Mouse (Mus musculus) G1E (cell line): ENCODE measurements at regions not wholly inside any gene's neighbourhood (a gene's known extent, or its start where the extent isn't known, plus 50 kb on each side); places are given as distances from the start of the nearest gene placed in this dataset.

Experiments
- CTCF ChIP-seq: IDR thresholded peaks from 2 replicates; pipeline ENCODE4 v1.5.1; 2012; ENCODE audit warnings: low read depth, low read length, inconsistent platforms, mixed read lengths
- GATA1 ChIP-seq: IDR thresholded peaks from 2 replicates; pipeline ENCODE4 v1.6.1; 2012; ENCODE audit warnings: borderline replicate concordance, low read length, inconsistent platforms, mixed read lengths
- GATA2 ChIP-seq: IDR thresholded peaks from 2 replicates; pipeline ENCODE4 v1.6.1; 2012; ENCODE audit warnings: low read depth, low read length, inconsistent platforms, borderline replicate concordance
- POLR2AphosphoS5 ChIP-seq: IDR thresholded peaks from 2 replicates; pipeline ENCODE4 v1.6.1; 2012; ENCODE audit warnings: low read depth, low read length, inconsistent platforms; ENCODE audit not compliant: insufficient replicate concordance
- TAL1 ChIP-seq: conservative IDR thresholded peaks from 2 replicates; pipeline ENCODE4 v1.6.1; 2012; ENCODE audit warnings: low read depth, low read length, inconsistent platforms, mixed read lengths

DNA sequence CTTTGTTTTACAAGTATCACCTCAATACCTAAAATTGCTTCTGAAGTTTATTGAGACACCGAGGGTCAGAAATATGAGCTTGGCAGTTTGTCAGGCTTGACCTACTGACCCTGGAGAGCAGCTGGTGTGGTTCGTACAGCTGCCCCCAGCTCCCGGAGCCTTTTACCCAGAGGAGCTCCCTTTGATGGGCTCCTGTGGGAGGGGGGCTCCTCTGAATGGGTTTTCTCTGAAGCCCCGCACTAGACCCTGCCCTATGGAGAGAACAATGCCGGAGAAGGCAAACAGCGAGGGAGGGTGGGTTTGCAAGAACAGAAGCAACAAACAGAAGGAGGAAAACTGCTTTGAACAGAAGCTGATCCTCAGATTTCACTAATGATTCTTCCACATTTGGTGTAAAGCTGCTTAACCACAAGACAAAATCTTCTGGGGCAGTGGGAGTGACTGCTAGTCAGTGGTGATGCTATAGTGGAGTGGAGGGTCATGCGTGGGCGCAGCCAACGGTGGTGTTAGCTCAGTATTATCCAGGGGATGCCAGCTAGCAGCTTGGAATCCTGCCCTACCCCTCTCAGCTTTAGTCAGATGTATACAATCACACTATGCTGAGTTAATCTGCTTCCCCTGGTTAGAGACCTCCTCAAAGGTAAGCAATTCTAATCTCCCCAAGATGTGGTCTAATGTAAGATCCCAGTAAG lies 95.3 kb upstream of the Cxcr4 start:
- TF ChIP-seq CTCF (no peak), GATA2 (no peak), POLR2AphosphoS5 (no peak), TAL1 (no peak), GATA1 (no peak)
